Mouse (Mus musculus) midbrain, postnatal 0 days (tissue): ENCODE results near the gene Dram2. TPM values are rescaled to one million over a fixed set of nuclear protein-coding genes. Genes with fewer than 3 reads are reported as not detected.
"Not testable (repeated sequence)": the region's sequence is repeated elsewhere in the genome, so short reads cannot be mapped to it uniquely, and the experiment has no call there.

Experiments
- ATAC-seq: fragments of 200-750 bp; cut with Nextera tagmentation; 2 replicates; pipeline ENCODE4 v1.8.0; 2017; ENCODE audit warnings: moderate number of reproducible peaks, mild to moderate bottlenecking, moderate TSS enrichment, moderate library complexity; ENCODE audit not compliant: low FRiP score
- DNase-seq: peaks from one replicate; pipeline ENCODE4 v3.0.0-alpha.2; 2015; ENCODE audit warnings: low spot score
- H3K27ac ChIP-seq: fragments of 300-500 bp; sonication (generic); 2 replicates; pipeline ENCODE4 v1.5.1; 2014; ENCODE audit warnings: low read depth, mild to moderate bottlenecking, low read length, mixed read lengths
- H3K27me3 ChIP-seq: fragments of 300-500 bp; sonication (generic); 2 replicates; pipeline ENCODE4 v1.6.1; 2014; ENCODE audit warnings: low read length, control low read depth, mixed read lengths; ENCODE audit not compliant: insufficient read depth
- H3K36me3 ChIP-seq: fragments of 300-500 bp; sonication (generic); 2 replicates; pipeline ENCODE4 v1.6.1; 2014; ENCODE audit warnings: low read length, control low read depth, mixed read lengths; ENCODE audit not compliant: insufficient read depth
- H3K4me1 ChIP-seq: fragments of 300-500 bp; sonication (generic); 2 replicates; pipeline ENCODE4 v1.6.1; 2014; ENCODE audit warnings: mild to moderate bottlenecking, control low read depth, antibody characterized with exemption, low read length, mixed read lengths; ENCODE audit not compliant: insufficient read depth
- H3K4me2 ChIP-seq: fragments of 300-500 bp; sonication (generic); 2 replicates; pipeline ENCODE4 v1.6.1; 2014; ENCODE audit warnings: low read depth, mild to moderate bottlenecking, low read length, mixed read lengths; ENCODE audit not compliant: poor library complexity, severe bottlenecking
- H3K4me3 ChIP-seq: fragments of 300-500 bp; sonication (generic); 2 replicates; pipeline ENCODE4 v1.5.1; 2014; ENCODE audit warnings: low read depth, mild to moderate bottlenecking, low read length, moderate library complexity
- H3K9ac ChIP-seq: fragments of 300-500 bp; sonication (generic); replicated peaks from 2 replicates; pipeline ENCODE4 v1.6.1; 2014; ENCODE audit warnings: mild to moderate bottlenecking, low read length, moderate library complexity, mixed read lengths; ENCODE audit not compliant: poor library complexity, severe bottlenecking
- H3K9me3 ChIP-seq: fragments of 300-500 bp; sonication (generic); 2 replicates; pipeline ENCODE4 v1.6.1; 2016; ENCODE audit warnings: low read length, control low read depth
- CTCF ChIP-seq: IDR thresholded peaks from 2 replicates; pipeline ENCODE4 v1.5.1; 2016; ENCODE audit warnings: antibody characterized with exemption, mild to moderate bottlenecking
- WGBS: fragments of 180-500 bp; shearing (Covaris S2); extraction: QIAGEN DNeasy Blood & Tissue Kit; methylation state at CpG from one replicate; pipeline ENCODE4 v1.1.7; 2014; 5-methylcytosine and 5-hydroxymethylcytosine counted together
- polyA plus RNA-seq: library from polyadenylated mRNA; unstranded; fragments of >200 nt; fragmentation: Nextera tagmentation; extraction: Ambion mirVana; gene quantifications from 2 replicates; pipeline ENCODE4 v1.2.1, GENCODE M21; 2015
- total RNA-seq: library from RNA; depleted of rRNA; stranded (reverse); fragments of >200 nt; gene quantifications from 2 replicates; pipeline ENCODE4 v1.2.3, GENCODE M21; 2014

The Dram2 gene
- total and polyA plus RNA-seq, 2 experiments from 2014 or later: 64.6 to 64.8 TPM

DNA sequence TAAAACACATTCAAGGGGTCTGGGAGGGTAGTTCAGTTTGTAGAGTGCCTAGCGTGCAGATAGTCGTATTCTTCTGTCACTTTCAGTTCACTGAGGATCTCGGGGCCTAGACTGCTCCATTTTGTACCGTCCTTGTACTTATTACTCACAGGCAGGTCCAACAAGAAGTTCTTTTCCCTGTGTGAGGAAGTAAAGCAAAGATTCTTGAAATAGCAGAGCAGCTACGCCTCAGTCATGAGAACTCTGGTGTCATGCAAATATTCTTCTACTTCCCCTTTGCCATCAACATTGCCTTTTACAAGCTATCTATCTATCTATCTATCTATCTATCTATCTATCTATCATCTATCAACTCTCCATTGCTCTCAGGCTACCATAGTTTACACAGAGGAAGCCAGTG is 5.8 kb downstream of the Dram2 start:
- Histone ChIP-seq H3K36me3 (peaks cover 21% of the 10 kb centered on the region; the same call in 1 of the 2 replicates), H3K27me3 (no peaks in the 10 kb centered on the region), H3K9ac (no peak overlapping the region), H3K4me1 (no peaks in the 10 kb centered on the region), H3K4me3 (no peak overlapping the region), H3K27ac (no peak overlapping the region), H3K4me2 (no peak overlapping the region), H3K9me3 (no peaks in the 10 kb centered on the region)
- TF ChIP-seq CTCF: no peak
- no peak for DNase-seq
- 91% methylated on average over 5 of the region's 5 CpGs for WGBS
- ATAC-seq: no peak

DNA sequence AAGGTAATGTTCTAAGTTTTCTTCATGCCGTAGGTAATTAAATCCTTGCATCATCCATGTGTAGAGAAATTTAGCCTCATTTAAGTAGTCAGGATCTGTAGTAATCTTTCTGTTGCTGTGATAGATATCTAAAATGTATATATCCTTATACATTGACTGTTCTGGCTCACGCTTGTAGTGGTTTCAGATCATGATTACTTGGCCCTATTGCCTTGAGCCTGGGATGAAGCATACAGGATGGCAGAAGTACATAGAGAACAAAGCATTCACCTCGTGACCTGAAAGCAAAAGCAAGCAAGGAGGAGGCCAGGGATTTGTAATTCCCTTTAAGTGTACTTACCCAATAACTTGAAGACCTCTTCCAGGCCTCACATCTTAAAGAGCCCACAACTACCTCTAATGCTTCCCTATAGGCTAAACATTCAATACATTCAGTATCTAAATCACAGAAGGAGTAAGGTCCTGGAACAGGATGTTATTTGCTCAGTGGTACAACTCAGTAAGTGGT is 8.2 kb downstream of the Dram2 start:
- H3K9ac ChIP-seq: no peak overlapping the region
- H3K27me3 ChIP-seq: no peaks in the 10 kb centered on the region
- H3K4me1 ChIP-seq: no peaks in the 10 kb centered on the region
- no peak for TF ChIP-seq CTCF
- H3K36me3 ChIP-seq: peaks cover 21% of the 10 kb centered on the region; the same call in 1 of the 2 replicates
- H3K27ac ChIP-seq: no peak overlapping the region
- no peak for DNase-seq
- no peak overlapping the region for H3K4me2 ChIP-seq
- no peak overlapping the region for H3K4me3 ChIP-seq
- no peaks in the 10 kb centered on the region for H3K9me3 ChIP-seq
- no peak for ATAC-seq
- 90% methylated on average over 3 of the region's 3 CpGs for WGBS

DNA sequence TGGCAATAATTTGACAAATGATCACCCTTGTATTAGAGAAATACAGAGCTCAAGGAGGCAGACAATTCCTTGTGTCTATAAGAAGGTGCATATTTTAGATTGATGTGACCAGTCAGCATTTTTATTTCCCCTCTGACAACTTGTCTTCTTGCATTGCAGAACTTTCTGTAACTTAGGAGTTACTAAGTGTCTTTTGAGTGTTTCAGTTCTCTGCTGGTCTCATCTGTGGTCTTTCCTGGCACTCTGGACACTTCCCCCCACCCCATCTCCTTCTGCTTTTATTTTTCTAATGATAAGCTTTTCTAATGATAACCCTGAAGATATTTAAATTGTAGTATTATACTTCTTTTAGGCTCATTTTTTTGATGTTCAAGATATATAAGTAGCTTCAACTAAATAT is 10.7 kb downstream of the Dram2 start:
- DNase-seq (no peak), ATAC-seq (no peak)
- Histone ChIP-seq H3K4me1 (no peaks in the 10 kb centered on the region), H3K4me2 (no peak overlapping the region), H3K27ac (no peak overlapping the region), H3K36me3 (peaks cover 17% of the 10 kb centered on the region; the same call in 1 of the 2 replicates), H3K4me3 (no peak overlapping the region), H3K27me3 (no peaks in the 10 kb centered on the region), H3K9me3 (no peaks in the 10 kb centered on the region), H3K9ac (no peak overlapping the region)
- no peak for TF ChIP-seq CTCF

GRCm38 (mm10) chr3:106565876-106566275 is 18.3 kb downstream of the Dram2 start:
- no peak for ATAC-seq
- no peaks in the 10 kb centered on the region for H3K4me1 ChIP-seq
- 95% methylated on average over 3 of the region's 3 CpGs for WGBS
- H3K4me3 ChIP-seq: no peak overlapping the region
- no peaks in the 10 kb centered on the region for H3K9me3 ChIP-seq
- H3K9ac ChIP-seq: no peak overlapping the region
- DNase-seq: no peak
- H3K4me2 ChIP-seq: no peak overlapping the region
- TF ChIP-seq CTCF: no peak
- H3K27me3 ChIP-seq: no peaks in the 10 kb centered on the region
- no peak overlapping the region for H3K27ac ChIP-seq
- H3K36me3 ChIP-seq: no peaks in the 10 kb centered on the region; the same call in 1 of the 2 replicates

DNA sequence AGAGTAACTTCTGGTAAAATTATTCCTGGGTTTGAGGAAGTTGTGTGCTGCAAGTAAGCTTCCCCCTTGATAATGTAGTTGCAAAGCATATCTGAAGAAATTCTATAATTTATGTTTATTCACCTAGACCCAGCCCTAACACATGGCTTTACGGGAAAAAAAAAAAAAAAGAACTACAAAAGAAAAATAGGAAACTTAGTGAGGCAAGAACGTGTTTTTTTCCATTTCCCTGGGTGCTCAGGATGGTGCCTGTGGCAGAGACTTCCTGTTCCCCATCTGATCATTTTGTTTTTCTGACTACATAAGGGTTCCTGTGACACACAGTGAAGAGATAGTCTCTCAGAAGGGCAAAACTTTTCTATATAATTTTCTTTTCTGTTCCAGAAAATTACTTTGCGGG is 25.6 kb downstream of the Dram2 start:
- Histone ChIP-seq H3K9ac (no peak overlapping the region), H3K4me3 (no peak overlapping the region), H3K27ac (no peak overlapping the region), H3K4me1 (no peaks in the 10 kb centered on the region), H3K36me3 (peaks cover 3% of the 10 kb centered on the region; the same call in 1 of the 2 replicates), H3K4me2 (no peak overlapping the region), H3K9me3 (no peaks in the 10 kb centered on the region), H3K27me3 (no peaks in the 10 kb centered on the region)
- ATAC-seq (no peak), DNase-seq (no peak)
- 85% methylated on average over 3 of the region's 3 CpGs for WGBS
- TF ChIP-seq CTCF: no peak

GRCm38 (mm10) chr3:106579296-106579695 is 31.7 kb downstream of the Dram2 start:
- no peak overlapping the region for H3K4me2 ChIP-seq
- no peaks in the 10 kb centered on the region for H3K36me3 ChIP-seq
- no peak for TF ChIP-seq CTCF
- no peak overlapping the region for H3K27ac ChIP-seq
- H3K9ac ChIP-seq: no peak overlapping the region
- ATAC-seq (no peak), DNase-seq (no peak)
- 100% methylated on average over 2 of the region's 2 CpGs for WGBS
- H3K9me3 ChIP-seq: no peaks in the 10 kb centered on the region
- H3K4me3 ChIP-seq: no peak overlapping the region
- H3K27me3 ChIP-seq: no peaks in the 10 kb centered on the region
- no peaks in the 10 kb centered on the region for H3K4me1 ChIP-seq

- WGBS: 81% methylated on average over 4 of the region's 4 CpGs
- H3K27ac ChIP-seq, H3K9me3 ChIP-seq, H3K9ac ChIP-seq, ATAC-seq, H3K4me2 ChIP-seq, H3K4me1 ChIP-seq, DNase-seq, H3K36me3 ChIP-seq, H3K4me3 ChIP-seq, H3K27me3 ChIP-seq: not testable (repeated sequence)
Observed at GRCm38 (mm10) chr3:106593631-106594030, 46.0 kb downstream of the Dram2 start.
